Mouse (Mus musculus): ENCODE results near the gene Prlr. TPM values are rescaled to one million over a fixed set of nuclear protein-coding genes. Genes with fewer than 3 reads are reported as not detected.

The Prlr gene
- polyA plus RNA-seq, 1 experiment from 2014 or later, result 4.4 TPM

- Histone ChIP-seq H3K4me3 (replicated peaks) (no peak overlapping the region), H3K27me3 (replicated peaks) (no peaks in the 10 kb centered on the region), H3K27ac (no peak overlapping the region), H3K9ac (no peak overlapping the region), H3K36me3 (no peaks in the 10 kb centered on the region), H3K4me1 (no peaks in the 10 kb centered on the region), H3K9me3 (no peaks in the 10 kb centered on the region), H3K4me2 (no peak overlapping the region)
- WGBS, result 75% methylated on average over 3 of the region's 3 CpGs
- no peak for ATAC-seq (ENCODE audit: insufficient read depth, low FRiP score, low read depth)
Measured at GRCm38 (mm10) chr15:10338606-10339005, 161.6 kb downstream of the Prlr start.

- no peak overlapping the region for H3K4me3 ChIP-seq (replicated peaks)
- H3K9ac ChIP-seq, result no peak overlapping the region
- no peaks in the 10 kb centered on the region for H3K36me3 ChIP-seq
- no peak overlapping the region for H3K4me2 ChIP-seq
- no peaks in the 10 kb centered on the region for H3K4me1 ChIP-seq
- WGBS, result 82% methylated on average over 6 of the region's 6 CpGs
- no peak for ATAC-seq (ENCODE audit: insufficient read depth, low FRiP score, low read depth)
- H3K9me3 ChIP-seq, result no peaks in the 10 kb centered on the region
- no peak overlapping the region for H3K27ac ChIP-seq
- no peaks in the 10 kb centered on the region for H3K27me3 ChIP-seq (replicated peaks)
Measured at GRCm38 (mm10) chr15:10347044-10347443, 170.0 kb downstream of the Prlr start.

- ATAC-seq (ENCODE audit: insufficient read depth, low FRiP score, low read depth), result peak; percentile 50; the same call in 1 of the 2 replicates
- no peaks in the 10 kb centered on the region for H3K27me3 ChIP-seq (replicated peaks)
- H3K9me3 ChIP-seq, result no peaks in the 10 kb centered on the region
- H3K27ac ChIP-seq, result no peak within 1 kb of the TSS
- H3K4me2 ChIP-seq, result no peak within 1 kb of the TSS
- WGBS, result 63% methylated on average over 9 of the region's 9 CpGs
- H3K9ac ChIP-seq, result no peak within 1 kb of the TSS
- H3K4me1 ChIP-seq, result no peaks in the 10 kb centered on the region
- no peaks in the 10 kb centered on the region for H3K36me3 ChIP-seq
- no peak within 1 kb of the TSS for H3K4me3 ChIP-seq (replicated peaks)
Measured at GRCm38 (mm10) chr15:10358039-10358948, 181.3 kb downstream of the Prlr start, which contains the start of gene Agxt2. Agxt2 (plus strand) TSS chr15:10358532.

GRCm38 (mm10) chr15:10366331-10366730 lies 189.3 kb downstream of the Prlr start:
- 90% methylated on average over 2 of the region's 2 CpGs for WGBS
- H3K36me3 ChIP-seq, result no peaks in the 10 kb centered on the region
- H3K9ac ChIP-seq, result no peak overlapping the region
- H3K27ac ChIP-seq, result no peak overlapping the region
- no peaks in the 10 kb centered on the region for H3K4me1 ChIP-seq
- H3K9me3 ChIP-seq, result no peaks in the 10 kb centered on the region
- no peak for ATAC-seq (ENCODE audit: insufficient read depth, low FRiP score, low read depth)
- no peaks in the 10 kb centered on the region for H3K27me3 ChIP-seq (replicated peaks)
- no peak overlapping the region for H3K4me2 ChIP-seq
- H3K4me3 ChIP-seq (replicated peaks), result no peak overlapping the region

- Histone ChIP-seq H3K36me3 (no peaks in the 10 kb centered on the region), H3K9ac (no peak overlapping the region), H3K4me2 (no peak overlapping the region), H3K27me3 (replicated peaks) (no peaks in the 10 kb centered on the region), H3K4me3 (replicated peaks) (no peak overlapping the region), H3K4me1 (no peaks in the 10 kb centered on the region), H3K27ac (no peak overlapping the region), H3K9me3 (no peaks in the 10 kb centered on the region)
- ATAC-seq (ENCODE audit: insufficient read depth, low FRiP score, low read depth), result no peak
- 42% methylated on average over 3 of the region's 3 CpGs for WGBS
Measured at GRCm38 (mm10) chr15:10375404-10375803, 198.4 kb downstream of the Prlr start.

- Histone ChIP-seq H3K4me2 (no peak overlapping the region), H3K27me3 (replicated peaks) (no peaks in the 10 kb centered on the region), H3K4me3 (replicated peaks) (no peak overlapping the region), H3K27ac (no peak overlapping the region), H3K9me3 (no peaks in the 10 kb centered on the region), H3K36me3 (no peaks in the 10 kb centered on the region), H3K4me1 (no peaks in the 10 kb centered on the region), H3K9ac (no peak overlapping the region)
- WGBS, result 79% methylated on average over 4 of the region's 4 CpGs
- ATAC-seq (ENCODE audit: insufficient read depth, low FRiP score, low read depth), result no peak
Measured at GRCm38 (mm10) chr15:10378338-10378959, 201.4 kb downstream of the Prlr start.

GRCm38 (mm10) chr15:10379757-10380458 lies 202.9 kb downstream of the Prlr start:
- no peaks in the 10 kb centered on the region for H3K36me3 ChIP-seq
- H3K4me3 ChIP-seq (replicated peaks), result no peak overlapping the region
- no peak for ATAC-seq (ENCODE audit: insufficient read depth, low FRiP score, low read depth)
- no peaks in the 10 kb centered on the region for H3K27me3 ChIP-seq (replicated peaks)
- H3K9me3 ChIP-seq, result no peaks in the 10 kb centered on the region
- no peak overlapping the region for H3K4me2 ChIP-seq
- H3K4me1 ChIP-seq, result no peaks in the 10 kb centered on the region
- WGBS, result 83% methylated on average over 3 of the region's 3 CpGs
- H3K9ac ChIP-seq, result no peak overlapping the region
- H3K27ac ChIP-seq, result no peak overlapping the region

GRCm38 (mm10) chr15:10387263-10387662 lies 210.2 kb downstream of the Prlr start:
- 80% methylated on average over 2 of the region's 2 CpGs for WGBS
- Histone ChIP-seq H3K4me2 (no peak overlapping the region), H3K27ac (no peak overlapping the region), H3K27me3 (replicated peaks) (no peaks in the 10 kb centered on the region), H3K4me1 (no peaks in the 10 kb centered on the region), H3K4me3 (replicated peaks) (no peak overlapping the region), H3K9me3 (no peaks in the 10 kb centered on the region), H3K9ac (no peak overlapping the region), H3K36me3 (no peaks in the 10 kb centered on the region)
- no peak for ATAC-seq (ENCODE audit: insufficient read depth, low FRiP score, low read depth)

Other genes starting within 250 kb of the Prlr start
- gene Gm21973, start 148.1 kb downstream of the Prlr start, polyA plus RNA-seq (2015; fragmentation: Nextera tagmentation; extraction: Ambion mirVana), result 0.46 TPM in 1 of 2 replicates, not detected in the other
- gene Agxt2, start 181.3 kb downstream of the Prlr start, polyA plus RNA-seq (2015; fragmentation: Nextera tagmentation; extraction: Ambion mirVana), result 0.28 and 0.80 TPM in 2 replicates

Data from stomach, embryonic 15.5 days (tissue).